Comparison of ENCODE assay signal across 21 mouse cellular contexts in the genomic region with DNA sequence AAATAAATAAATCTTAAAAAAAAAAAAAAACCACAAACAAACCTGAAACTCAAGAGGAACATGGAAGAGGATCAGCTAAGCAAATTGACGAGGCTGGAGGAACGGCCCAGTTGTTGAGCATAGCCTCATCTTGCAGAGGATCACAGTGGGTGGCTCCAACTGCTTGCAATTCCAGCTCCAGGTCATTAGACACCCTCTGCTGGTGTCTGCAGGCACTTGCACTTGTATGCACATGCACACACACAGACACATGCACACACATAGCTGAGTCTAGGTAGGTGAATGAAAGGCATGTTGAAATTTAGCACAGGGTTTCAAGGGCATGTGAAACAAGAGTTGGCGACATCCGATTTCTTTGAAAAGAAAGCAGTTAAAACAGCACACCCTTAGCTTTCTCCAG. TPM values are rescaled to one million over a fixed set of nuclear protein-coding genes. Genes with fewer than 3 reads are reported as not detected.
DNase-seq lines count a peak whose midpoint lies in the region; ATAC-seq and TF ChIP-seq lines count a peak whose summit lies in the region.
"Had no signal": no experiment of that assay in that cellular context is flagged by ENCODE, and none has a peak within 500 bp of the region (broad histone marks: within the 10 kb centered on the region; RNA-seq: fewer than 3 reads in every experiment).

No protein-coding gene starts in this region.

- H3K27me3 ChIP-seq in megakaryocyte, embryonic 14.5 days (replicated peaks): no peaks in the 10 kb centered on the region
- no peaks in the 10 kb centered on the region for H3K27me3 ChIP-seq in stomach, postnatal 0 days (ENCODE audit: control insufficient read depth, insufficient read depth, low read length)
- H3K27me3 ChIP-seq: CH12.LX; embryonic facial prominence, embryonic 13.5 days; forebrain, embryonic 12.5 days; heart, embryonic 12.5 days had no signal

- no peak for DNase-seq in layer of hippocampus, adult 2 months (ENCODE audit: low spot score in 2 of 2)
- no peak for DNase-seq in layer of hippocampus, adult 9-11 months
- peak; percentile 76 for DNase-seq in ES-CJ7 (ENCODE audit: low read depth, low spot score)
- DNase-seq in stomach, postnatal 0 days (ENCODE audit: low spot score): no peak
- DNase-seq in thymus, adult 18-20 months: no peak
- DNase-seq: adrenal gland, postnatal 25 days; cerebellum, adult 18-20 months; cerebellum, adult 9-11 months; cerebellum, postnatal 36 days; gastrocnemius, postnatal 10 days; heart, adult 2 months had no signal

- no peak overlapping the region for H3K4me3 ChIP-seq in layer of hippocampus, adult 2 months
- H3K4me3 ChIP-seq in megakaryocyte, embryonic 14.5 days (replicated peaks): peak overlapping the region; percentile 3
- no peak overlapping the region for H3K4me3 ChIP-seq in stomach, postnatal 0 days (ENCODE audit: low read depth, low read length)
- H3K4me3 ChIP-seq: embryonic facial prominence, embryonic 13.5 days; forebrain, embryonic 12.5 days; heart, adult 2 months; heart, embryonic 12.5 days; hindbrain, embryonic 10.5 days had no signal

- H3K9me3 ChIP-seq in megakaryocyte, embryonic 14.5 days: peaks cover 34% of the 10 kb centered on the region
- no peaks in the 10 kb centered on the region for H3K9me3 ChIP-seq in stomach, postnatal 0 days (ENCODE audit: control insufficient read depth, low read length)
- H3K9me3 ChIP-seq: forebrain, embryonic 12.5 days; hindbrain, embryonic 10.5 days had no signal

- peak; percentile 23 for TF ChIP-seq CTCF in layer of hippocampus, adult 2 months (conservative IDR thresholded peaks at IDR 0.05)
- TF ChIP-seq CTCF in stomach, postnatal 0 days (IDR thresholded peaks at IDR 0.05; ENCODE audit: low read depth): peak; percentile 26; the same call in 1 of the 2 replicates

- H3K36me3 ChIP-seq in megakaryocyte, embryonic 14.5 days (replicated peaks; ENCODE audit: low read length): no peaks in the 10 kb centered on the region
- no peaks in the 10 kb centered on the region for H3K36me3 ChIP-seq in stomach, postnatal 0 days (ENCODE audit: control insufficient read depth, insufficient read depth, low read length)
- H3K36me3 ChIP-seq: embryonic facial prominence, embryonic 13.5 days; forebrain, embryonic 12.5 days; heart, embryonic 12.5 days; hindbrain, embryonic 10.5 days had no signal

- no peaks in the 10 kb centered on the region for H3K4me1 ChIP-seq in megakaryocyte, embryonic 14.5 days
- no peaks in the 10 kb centered on the region for H3K4me1 ChIP-seq in stomach, postnatal 0 days (replicated peaks; ENCODE audit: control insufficient read depth, insufficient read depth)
- H3K4me1 ChIP-seq: embryonic facial prominence, embryonic 13.5 days; forebrain, embryonic 12.5 days; heart, embryonic 12.5 days; hindbrain, embryonic 10.5 days had no signal

- no peak for ATAC-seq in megakaryocyte, adult 5-6 weeks (ENCODE audit: poor library complexity, severe bottlenecking)
- ATAC-seq in stomach, postnatal 0 days (ENCODE audit: low FRiP score, low TSS enrichment): no peak
- no peak for ATAC-seq in activated CD4-positive, CD25-positive, alpha-beta regulatory T cell, adult 4 months
- ATAC-seq: forebrain, embryonic 16.5 days had no signal

- H3K27ac ChIP-seq in layer of hippocampus, adult 2 months: no peak overlapping the region
- no peak overlapping the region for H3K27ac ChIP-seq in stomach, postnatal 0 days (replicated peaks)
- H3K27ac ChIP-seq: embryonic facial prominence, embryonic 13.5 days; forebrain, embryonic 12.5 days; heart, adult 2 months; hindbrain, embryonic 10.5 days; hindbrain, embryonic 14.5 days had no signal

- no peak for TF ChIP-seq EP300 in stomach, postnatal 0 days (optimal IDR thresholded peaks at IDR 0.05)

- H3K9ac ChIP-seq in stomach, postnatal 0 days (ENCODE audit: low read length): no peak overlapping the region
- H3K9ac ChIP-seq: embryonic facial prominence, embryonic 13.5 days; forebrain, embryonic 12.5 days; heart, embryonic 12.5 days; hindbrain, embryonic 14.5 days had no signal

- H3K4me2 ChIP-seq in stomach, postnatal 0 days (replicated peaks; ENCODE audit: low read depth): no peak overlapping the region
- H3K4me2 ChIP-seq: embryonic facial prominence, embryonic 13.5 days; forebrain, embryonic 12.5 days; heart, embryonic 12.5 days; hindbrain, embryonic 14.5 days had no signal

- WGBS in stomach, postnatal 0 days: 82% methylated on average over 4 of the region's 4 CpGs

RNA-seq across cellular contexts. Expression of gene Glo1, which starts 52.9 kb away (rescaled TPM):
- 100 to 1,000 TPM; 194 to 199 TPM for total RNA-seq in layer of hippocampus, adult 2 months (2021)
- 0.65 and 21.7 TPM in 2 replicates for polyA plus RNA-seq in megakaryocyte, embryonic 14.5 days (2012; ENCODE audit: insufficient read depth, low replicate concordance)
- total RNA-seq in megakaryocyte, adult 5-6 weeks (2015): 52.5 and 55.3 TPM in 2 replicates
- total RNA-seq in megakaryocyte, adult 5-6 weeks (2017): 56.7 and 61.8 TPM in 2 replicates
- 172 and 190 TPM in 2 replicates for polyA plus RNA-seq in stomach, postnatal 0 days (2015; fragmentation: Nextera tagmentation; extraction: Ambion mirVana)
- polyA plus RNA-seq in activated CD4-positive, CD25-positive, alpha-beta regulatory T cell, adult 4 months (2017; shearing (Covaris generic)): 100 to 1,000 TPM; 117 to 142 TPM

RNA-seq across cellular contexts. Expression of gene Dnah8, which starts 55.5 kb away (rescaled TPM):
- total RNA-seq in layer of hippocampus, adult 2 months (2021): 1 to 10 TPM; 2.4 to 3.5 TPM
- not detected in 2 replicates for polyA plus RNA-seq in megakaryocyte, embryonic 14.5 days (2012; ENCODE audit: insufficient read depth, low replicate concordance)
- 23.8 and 24.3 TPM in 2 replicates for total RNA-seq in megakaryocyte, adult 5-6 weeks (2015)
- 35.7 and 43.9 TPM in 2 replicates for total RNA-seq in megakaryocyte, adult 5-6 weeks (2017)
- 0.47 and 0.92 TPM in 2 replicates for polyA plus RNA-seq in stomach, postnatal 0 days (2015; fragmentation: Nextera tagmentation; extraction: Ambion mirVana)
- polyA plus RNA-seq in activated CD4-positive, CD25-positive, alpha-beta regulatory T cell, adult 4 months (2017; shearing (Covaris generic)): 10 to 100 TPM; 15.6 to 23.1 TPM
